19 mouse cellular contexts compared by ENCODE assay signal in the genomic region with DNA sequence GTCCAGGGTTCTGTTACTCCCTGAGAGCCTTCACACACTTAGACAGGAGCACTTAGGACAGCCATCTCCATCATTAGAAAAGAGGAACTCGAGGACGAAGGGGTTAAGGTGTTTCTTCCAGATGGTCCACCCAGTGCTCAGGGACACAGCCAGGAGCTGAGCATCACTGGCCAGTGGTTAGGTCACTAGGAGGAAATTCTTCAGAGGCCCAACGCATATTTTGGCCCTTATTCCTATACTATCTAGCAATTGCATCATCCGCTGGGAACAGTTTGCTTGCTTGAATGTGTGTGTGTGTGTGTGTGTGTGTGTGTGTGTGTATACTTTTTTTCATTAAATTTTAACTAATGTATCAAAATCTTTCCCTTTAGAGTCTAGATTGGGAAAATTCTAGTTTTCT. TPM values are rescaled to one million over a fixed set of nuclear protein-coding genes. Genes with fewer than 3 reads are reported as not detected.
DNase-seq lines count a peak whose midpoint lies in the region; ATAC-seq and TF ChIP-seq lines count a peak whose summit lies in the region.
"Had no signal": no experiment of that assay in that cellular context is flagged by ENCODE, and none has a peak within 500 bp of the region (broad histone marks: within the 10 kb centered on the region; RNA-seq: fewer than 3 reads in every experiment).

No protein-coding gene starts in this region.

- peak; percentile 36 for DNase-seq in limb, embryonic 14.5 days (ENCODE audit: low spot score)
- no peak for DNase-seq in limb, embryonic 10.5 days (ENCODE audit: low spot score)
- DNase-seq in MN1 (ENCODE audit: low spot score): peak; percentile 58
- no peak for DNase-seq in hindbrain, embryonic 10.5 days (ENCODE audit: low spot score)
- no peak for DNase-seq in cerebellum, adult 11-12 months
- DNase-seq: cerebellum, adult 11 months; right cerebral cortex, adult 18-20 months had no signal

- no peaks in the 10 kb centered on the region for H3K9me3 ChIP-seq in limb, embryonic 14.5 days (ENCODE audit: control insufficient read depth, low read length)
- H3K9me3 ChIP-seq in limb, embryonic 10.5 days (replicated peaks): no peaks in the 10 kb centered on the region; the same call in 1 of the 2 replicates
- H3K9me3 ChIP-seq in heart, embryonic 15.5 days (replicated peaks): no peaks in the 10 kb centered on the region
- H3K9me3 ChIP-seq in hindbrain, embryonic 10.5 days: no peaks in the 10 kb centered on the region
- H3K9me3 ChIP-seq: embryonic facial prominence, embryonic 12.5 days; hindbrain, embryonic 15.5 days; limb, embryonic 12.5 days; liver, embryonic 15.5 days had no signal

- no peak overlapping the region for H3K27ac ChIP-seq in limb, embryonic 14.5 days (replicated peaks; ENCODE audit: low read depth, low read length)
- H3K27ac ChIP-seq in limb, embryonic 10.5 days: no peak overlapping the region
- no peak overlapping the region for H3K27ac ChIP-seq in heart, embryonic 15.5 days
- H3K27ac ChIP-seq in macrophage: peak overlapping the region; percentile 96; the same call in 1 of the 2 replicates
- no peak overlapping the region for H3K27ac ChIP-seq in hindbrain, embryonic 10.5 days
- H3K27ac ChIP-seq: embryonic facial prominence, embryonic 12.5 days; hindbrain, embryonic 15.5 days; kidney, postnatal 0 days; layer of hippocampus, adult 2 months; left cerebral cortex, adult 2 months; limb, embryonic 12.5 days; liver, embryonic 15.5 days had no signal

- H3K27me3 ChIP-seq in limb, embryonic 14.5 days (ENCODE audit: control insufficient read depth, insufficient read depth, low read length): no peaks in the 10 kb centered on the region
- H3K27me3 ChIP-seq in limb, embryonic 10.5 days (ENCODE audit: low read depth, poor library complexity, severe bottlenecking): no peaks in the 10 kb centered on the region
- H3K27me3 ChIP-seq in heart, embryonic 15.5 days: peaks cover 6% of the 10 kb centered on the region; the same call in 1 of the 2 replicates
- no peaks in the 10 kb centered on the region for H3K27me3 ChIP-seq in hindbrain, embryonic 10.5 days (ENCODE audit: insufficient read depth, poor library complexity, severe bottlenecking)
- H3K27me3 ChIP-seq: CH12.LX; embryonic facial prominence, embryonic 12.5 days; hindbrain, embryonic 15.5 days; limb, embryonic 12.5 days; liver, embryonic 15.5 days had no signal

- no peak for TF ChIP-seq POLR2A in limb, embryonic 14.5 days (IDR thresholded peaks at IDR 0.05; ENCODE audit: borderline replicate concordance, extremely low read depth, insufficient read depth, insufficient read length)

- no peaks in the 10 kb centered on the region for H3K4me1 ChIP-seq in limb, embryonic 14.5 days (ENCODE audit: control insufficient read depth, insufficient read depth, low read length)
- no peaks in the 10 kb centered on the region for H3K4me1 ChIP-seq in limb, embryonic 10.5 days
- H3K4me1 ChIP-seq in heart, embryonic 15.5 days (replicated peaks): peaks cover 3% of the 10 kb centered on the region; the same call in 1 of the 2 replicates
- H3K4me1 ChIP-seq in hindbrain, embryonic 10.5 days (replicated peaks): 0 out of 2 replicates have a peak, but pooled peaks cover 2% of the 10 kb centered on the region
- H3K4me1 ChIP-seq: embryonic facial prominence, embryonic 12.5 days; hindbrain, embryonic 15.5 days; limb, embryonic 12.5 days; liver, embryonic 15.5 days had no signal

- no peak overlapping the region for H3K9ac ChIP-seq in limb, embryonic 14.5 days (ENCODE audit: low read depth, low read length, severe bottlenecking)
- H3K9ac ChIP-seq in heart, embryonic 15.5 days: no peak overlapping the region
- H3K9ac ChIP-seq: embryonic facial prominence, embryonic 12.5 days; hindbrain, embryonic 15.5 days; limb, embryonic 12.5 days; liver, embryonic 15.5 days had no signal

- 83% methylated on average over 4 of the region's 4 CpGs for WGBS in limb, embryonic 14.5 days
- 88% methylated on average over 4 of the region's 4 CpGs for WGBS in limb, embryonic 10.5 days
- WGBS in heart, embryonic 15.5 days: 63% methylated on average over 4 of the region's 4 CpGs
- 68% methylated on average over 4 of the region's 4 CpGs for WGBS in macrophage (ENCODE audit: missing documents)
- WGBS in hindbrain, embryonic 10.5 days: 89% methylated on average over 4 of the region's 4 CpGs

- no peak overlapping the region for H3K4me3 ChIP-seq in limb, embryonic 14.5 days (replicated peaks; ENCODE audit: low read length)
- H3K4me3 ChIP-seq in limb, embryonic 10.5 days: no peak overlapping the region
- no peak overlapping the region for H3K4me3 ChIP-seq in heart, embryonic 15.5 days
- no peak overlapping the region for H3K4me3 ChIP-seq in macrophage (ENCODE audit: inconsistent target)
- no peak overlapping the region for H3K4me3 ChIP-seq in hindbrain, embryonic 10.5 days
- H3K4me3 ChIP-seq: embryonic facial prominence, embryonic 12.5 days; hindbrain, embryonic 15.5 days; layer of hippocampus, adult 2 months; left cerebral cortex, adult 2 months; limb, embryonic 12.5 days; liver, embryonic 15.5 days had no signal

- H3K36me3 ChIP-seq in limb, embryonic 14.5 days (ENCODE audit: control insufficient read depth, insufficient read depth, low read length): no peaks in the 10 kb centered on the region
- no peaks in the 10 kb centered on the region for H3K36me3 ChIP-seq in limb, embryonic 10.5 days
- no peaks in the 10 kb centered on the region for H3K36me3 ChIP-seq in heart, embryonic 15.5 days
- no peaks in the 10 kb centered on the region for H3K36me3 ChIP-seq in macrophage (ENCODE audit: inconsistent target)
- no peaks in the 10 kb centered on the region for H3K36me3 ChIP-seq in hindbrain, embryonic 10.5 days
- H3K36me3 ChIP-seq: embryonic facial prominence, embryonic 12.5 days; hindbrain, embryonic 15.5 days; limb, embryonic 12.5 days; liver, embryonic 15.5 days had no signal

- ATAC-seq in limb, embryonic 14.5 days (ENCODE audit: low FRiP score, low read depth): no peak
- ATAC-seq in heart, embryonic 15.5 days (replicated peaks; ENCODE audit: insufficient number of reproducible peaks, insufficient read depth, low FRiP score, low read depth): peak; percentile 55; the same call in 1 of the 2 replicates
- ATAC-seq: intestine, postnatal 0 days had no signal

- H3K4me2 ChIP-seq in limb, embryonic 14.5 days (replicated peaks; ENCODE audit: low read depth, low read length, severe bottlenecking): no peak overlapping the region
- H3K4me2 ChIP-seq in heart, embryonic 15.5 days: no peak overlapping the region
- H3K4me2 ChIP-seq: embryonic facial prominence, embryonic 12.5 days; hindbrain, embryonic 15.5 days; limb, embryonic 12.5 days; liver, embryonic 15.5 days; midbrain, embryonic 11.5 days had no signal

- no peaks in the 10 kb centered on the region for H3K79me2 ChIP-seq in macrophage (ENCODE audit: inconsistent target)

RNA-seq across cellular contexts. Expression of gene Rbpj, which starts 45.5 kb away (rescaled TPM):
- 57.3 and 60.8 TPM in 2 replicates for polyA plus RNA-seq in limb, embryonic 14.5 days (2012; rRNA removed)
- polyA plus RNA-seq in limb, embryonic 14.5 days (2014; fragmentation: Nextera tagmentation; extraction: Ambion mirVana): 49.7 and 52.6 TPM in 2 replicates
- 36.1 and 45.1 TPM in 2 replicates for polyA plus RNA-seq in limb, embryonic 10.5 days (2016; fragmentation: Nextera tagmentation; extraction: Ambion mirVana)
- polyA plus RNA-seq in heart, embryonic 15.5 days (2015; fragmentation: Nextera tagmentation; extraction: Ambion mirVana): 17.0 and 21.0 TPM in 2 replicates
- 100 to 1,000 TPM in 25 of 26 experiments, 10 to 100 TPM in 1; 85.3 to 805 (median 258) TPM for total RNA-seq in macrophage (2018; cell fraction: chromatin; rRNA removed)
- 100 to 1,000 TPM in 6 of 26 experiments, 10 to 100 TPM in 20; 45.2 to 178 (median 60.2) TPM for total RNA-seq in macrophage (2018; cell fraction: cytosol; rRNA removed)
- total RNA-seq in macrophage (2018; cell fraction: nucleus; rRNA removed): 100 to 1,000 TPM; 101 to 429 (median 216) TPM
- 31.2 to 90.6 TPM (median 32.9 TPM) in 3 replicates for polyA plus RNA-seq in macrophage (2018)
- 38.0 and 40.9 TPM in 2 replicates for polyA plus RNA-seq in hindbrain, embryonic 10.5 days (2016; fragmentation: Nextera tagmentation; extraction: Ambion mirVana)

Comparison
In these comparisons a context has a peak if more than half of its experiments do, and no peak if none do; other contexts are left out.
1. DNase-seq: peak in limb, embryonic 14.5 days (single experiment) and MN1 (single experiment); none in limb, embryonic 10.5 days (single experiment), hindbrain, embryonic 10.5 days (single experiment) and cerebellum, adult 11-12 months (single experiment).